Mouse (Mus musculus): ENCODE measurements around the gene Cldn24. TPM values are rescaled to one million over a fixed set of nuclear protein-coding genes. Genes with fewer than 3 reads are reported as not detected.

Gene Cldn24
- total and polyA plus RNA-seq, 3 experiments: not detected

GRCm38 (mm10) chr8:47866568-47866967, 44.6 kb downstream of the Cldn24 start:
- H3K4me1 ChIP-seq (ENCODE audit: control insufficient read depth in 1 of 2, insufficient read depth in 2 of 2, low read length in 2 of 2): no peaks in the 10 kb centered on the region
- no peak overlapping the region for H3K4me3 ChIP-seq (ENCODE audit: control insufficient read depth in 1 of 2, insufficient read depth in 1 of 2, low read depth in 2 of 2, low read length in 2 of 2)
- no peaks in the 10 kb centered on the region for H3K79me2 ChIP-seq (ENCODE audit: control insufficient read depth, insufficient read depth, low read length, poor library complexity)
- no peak overlapping the region for H3K9ac ChIP-seq (ENCODE audit: control insufficient read depth, low read depth, low read length, poor library complexity, severe bottlenecking)
- no peak overlapping the region for H3K27ac ChIP-seq (ENCODE audit: control insufficient read depth, low read depth, low read length)
- H3K36me3 ChIP-seq (ENCODE audit: control insufficient read depth in 1 of 2, insufficient read depth in 2 of 2, low read length in 2 of 2): 0 out of 4 replicates have a peak, but pooled peaks cover 0 to 2% of the 10 kb centered on the region in 2 experiments
- H3K9me3 ChIP-seq (replicated peaks; ENCODE audit: insufficient read depth, low read length): no peaks in the 10 kb centered on the region
- DNase-seq (ENCODE audit: low read depth, low spot score): no peak
- TF ChIP-seq CHD2 (IDR thresholded peaks at IDR 0.05; ENCODE audit: low read length): no peak
- TF ChIP-seq MYB (IDR thresholded peaks at IDR 0.05; ENCODE audit: low read depth, low read length): no peak
- no peak for TF ChIP-seq POLR2AphosphoS5 (IDR thresholded peaks at IDR 0.05; ENCODE audit: borderline replicate concordance, low read depth, low read length)
- TF ChIP-seq NRF1 (IDR thresholded peaks at IDR 0.05; ENCODE audit: insufficient read depth, low read depth, low read length, poor library complexity, severe bottlenecking): no peak
- no peak for TF ChIP-seq ETS1 (IDR thresholded peaks at IDR 0.05; ENCODE audit: low read depth, low read length)
- no peak for TF ChIP-seq POLR2AphosphoS2 (IDR thresholded peaks at IDR 0.05; ENCODE audit: low read length)
- TF ChIP-seq CHD1 (IDR thresholded peaks at IDR 0.05; ENCODE audit: low read depth, low read length): no peak
- no peak for TF ChIP-seq USF2 (IDR thresholded peaks at IDR 0.05; ENCODE audit: borderline replicate concordance in 1 of 2, insufficient read depth in 1 of 2, low read depth in 1 of 2, low read length in 2 of 2)
- TF ChIP-seq GATA1 (IDR thresholded peaks at IDR 0.05; ENCODE audit: low read depth, low read length): no peak
- no peak for TF ChIP-seq NELFE (IDR thresholded peaks at IDR 0.05; ENCODE audit: low read depth, low read length)
- no peak for TF ChIP-seq JUND (IDR thresholded peaks at IDR 0.05; ENCODE audit: low read depth, low read length)
- TF ChIP-seq MAZ (IDR thresholded peaks at IDR 0.05; ENCODE audit: low read depth, low read length): no peak
- no peak for TF ChIP-seq MXI1 (IDR thresholded peaks at IDR 0.05; ENCODE audit: low read depth, low read length)
- no peak for TF ChIP-seq UBTF (IDR thresholded peaks at IDR 0.05; ENCODE audit: borderline replicate concordance, insufficient read depth, low read depth, low read length)
- H3K27me3 ChIP-seq (ENCODE audit: control insufficient read depth in 1 of 2, insufficient read depth in 2 of 2, low read length in 2 of 2): no peaks in the 10 kb centered on the region

GRCm38 (mm10) chr8:47867067-47867466, 45.1 kb downstream of the Cldn24 start:
- Histone ChIP-seq H3K27ac (ENCODE audit: control insufficient read depth, low read depth, low read length) (no peak overlapping the region), H3K9ac (ENCODE audit: control insufficient read depth, low read depth, low read length, poor library complexity, severe bottlenecking) (no peak overlapping the region), H3K36me3 (ENCODE audit: control insufficient read depth in 1 of 2, insufficient read depth in 2 of 2, low read length in 2 of 2) (0 out of 4 replicates have a peak, but pooled peaks cover 0 to 2% of the 10 kb centered on the region in 2 experiments), H3K4me1 (ENCODE audit: control insufficient read depth in 1 of 2, insufficient read depth in 2 of 2, low read length in 2 of 2) (no peaks in the 10 kb centered on the region), H3K4me3 (ENCODE audit: control insufficient read depth in 1 of 2, insufficient read depth in 1 of 2, low read depth in 2 of 2, low read length in 2 of 2) (no peak overlapping the region), H3K27me3 (ENCODE audit: control insufficient read depth in 1 of 2, insufficient read depth in 2 of 2, low read length in 2 of 2) (no peaks in the 10 kb centered on the region), H3K9me3 (replicated peaks; ENCODE audit: insufficient read depth, low read length) (no peaks in the 10 kb centered on the region), H3K79me2 (ENCODE audit: control insufficient read depth, insufficient read depth, low read length, poor library complexity) (no peaks in the 10 kb centered on the region)
- DNase-seq (ENCODE audit: low read depth, low spot score): peak; percentile 76
- TF ChIP-seq ZC3H11A (IDR thresholded peaks at IDR 0.05; ENCODE audit: low read depth, low read length) (peak; percentile 66), UBTF (IDR thresholded peaks at IDR 0.05; ENCODE audit: borderline replicate concordance, insufficient read depth, low read depth, low read length) (no peak), SMC3 (IDR thresholded peaks at IDR 0.05; ENCODE audit: low read depth, low read length) (peak; percentile 92), RAD21 (IDR thresholded peaks at IDR 0.05; ENCODE audit: low read depth, low read length) (peak; percentile 74), CTCF (IDR thresholded peaks at IDR 0.05 in 2 of 3, conservative IDR thresholded peaks at IDR 0.05 in 1 of 3; ENCODE audit: control insufficient read depth in 1 of 3, insufficient read depth in 1 of 3, low read depth in 2 of 3, low read length in 3 of 3, poor library complexity in 1 of 3, severe bottlenecking in 1 of 3) (peak; percentile 89 to 98 (median 93)), POLR2A (IDR thresholded peaks at IDR 0.05; ENCODE audit: control insufficient read depth in 1 of 2, insufficient read depth in 1 of 2, low read depth in 1 of 2, low read length in 2 of 2, poor library complexity in 1 of 2) (no peak), BHLHE40 (IDR thresholded peaks at IDR 0.05; ENCODE audit: borderline replicate concordance, low read depth, low read length) (no peak)

Other genes with a start within 250 kb of the Cldn24 start
- gene Ing2, start 146.6 kb upstream of the Cldn24 start, total RNA-seq (2012; rRNA removed): 17.9 and 18.6 TPM in 2 replicates
- gene Ing2, start 146.6 kb upstream of the Cldn24 start, polyA plus RNA-seq (2012; ENCODE audit: insufficient read depth in 1 of 2, insufficient read length in 2 of 2, low read depth in 1 of 2, low replicate concordance in 2 of 2, missing spikeins in 1 of 2): 100 to 1,000 TPM in 1 of 2 experiments, 10 to 100 TPM in 1; 61.7 to 363 TPM
- 12.4 and 14.1 TPM in 2 replicates for gene Cdkn2aip, start 108.2 kb upstream of the Cldn24 start, total RNA-seq (2012; rRNA removed)
- 100 to 1,000 TPM in 1 of 2 experiments, 10 to 100 TPM in 1; 13.5 to 101 TPM for gene Cdkn2aip, start 108.2 kb upstream of the Cldn24 start, polyA plus RNA-seq (2012; ENCODE audit: insufficient read depth in 1 of 2, insufficient read length in 2 of 2, low read depth in 1 of 2, low replicate concordance in 2 of 2, missing spikeins in 1 of 2)
- not detected in 2 replicates for gene Cldn22, start 2.3 kb downstream of the Cldn24 start, total RNA-seq (2012; rRNA removed)
- not detected for gene Cldn22, start 2.3 kb downstream of the Cldn24 start, polyA plus RNA-seq (2012; ENCODE audit: insufficient read depth in 1 of 2, insufficient read length in 2 of 2, low read depth in 1 of 2, low replicate concordance in 2 of 2, missing spikeins in 1 of 2)
- 6.3 and 7.5 TPM in 2 replicates for gene Wwc2, start 168.8 kb downstream of the Cldn24 start, total RNA-seq (2012; rRNA removed)
- 10 to 100 TPM in 1 of 2 experiments, not detected in 1; 14.8 TPM for gene Wwc2, start 168.8 kb downstream of the Cldn24 start, polyA plus RNA-seq (2012; ENCODE audit: insufficient read depth in 1 of 2, insufficient read length in 2 of 2, low read depth in 1 of 2, low replicate concordance in 2 of 2, missing spikeins in 1 of 2)